In genomic region chr9:60382526-60382925, GRCm38 (mm10) we compare ENCODE assay signal across 14 mouse cellular contexts.
"Had no signal": no experiment of that assay in that cellular context is flagged by ENCODE, and none has a peak within 500 bp of the region (broad histone marks: within the 10 kb centered on the region; RNA-seq: fewer than 3 reads in every experiment).

No protein-coding gene starts in this region.

- H3K27ac ChIP-seq: layer of hippocampus, adult 2 months; limb, embryonic 10.5 days; liver, embryonic 15.5 days; stomach, embryonic 15.5 days had no signal

- H3K4me2 ChIP-seq: liver, embryonic 11.5 days; liver, embryonic 15.5 days; midbrain, embryonic 11.5 days; stomach, embryonic 15.5 days had no signal

- H3K9me3 ChIP-seq: limb, embryonic 10.5 days; liver, embryonic 15.5 days; stomach, embryonic 15.5 days had no signal

- H3K4me1 ChIP-seq: liver, embryonic 15.5 days had no signal

- H3K36me3 ChIP-seq: limb, embryonic 10.5 days; liver, embryonic 15.5 days; stomach, embryonic 15.5 days had no signal

- ATAC-seq: inflammation-experienced regulatory T-cells, adult 6 months; lung, postnatal 0 days had no signal

- H3K9ac ChIP-seq: liver, embryonic 15.5 days; stomach, embryonic 15.5 days had no signal

- DNase-seq: kidney, adult 11 months; kidney, postnatal 10 days; kidney, postnatal 4 days; lung, adult 2 months; lung, postnatal 36 days; thymus, postnatal 36 days had no signal

- H3K27me3 ChIP-seq: liver, embryonic 15.5 days; stomach, embryonic 15.5 days had no signal

- H3K4me3 ChIP-seq: layer of hippocampus, adult 2 months; limb, embryonic 10.5 days; liver, embryonic 15.5 days; stomach, embryonic 15.5 days had no signal
